Mouse (Mus musculus): ENCODE results near the gene Xaf1. TPM values are rescaled to one million over a fixed set of nuclear protein-coding genes. Genes with fewer than 3 reads are reported as not detected.
A peak's percentile ranks its signal among the peaks of the same experiment; 100 is the strongest.

Xaf1 gene
- polyA plus RNA-seq, 1 experiment from 2014 or later: 56.1 TPM

DNA sequence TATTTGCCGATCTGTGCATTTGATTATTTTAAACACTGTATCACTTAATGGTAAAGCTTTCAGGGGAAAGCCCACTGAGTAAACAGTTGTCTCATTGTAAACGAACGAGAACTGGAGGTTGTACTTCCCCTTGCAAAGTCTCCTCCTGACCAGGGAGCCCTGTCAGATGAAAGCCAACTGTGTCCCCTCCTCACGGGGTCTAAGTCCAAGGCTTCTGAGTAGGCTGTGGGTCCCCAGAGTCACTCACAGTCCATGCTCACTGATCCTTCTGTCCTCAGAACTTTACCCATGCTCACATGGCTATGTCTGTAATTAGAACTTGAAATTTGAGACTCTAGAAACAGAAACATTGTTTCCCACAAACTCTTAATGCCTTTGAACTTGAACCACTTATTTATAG lies 48.2 kb downstream of the Xaf1 start:
- ATAC-seq: no peak
- no peaks in the 10 kb centered on the region for H3K9me3 ChIP-seq (ENCODE audit: control insufficient read depth)
- H3K36me3 ChIP-seq (ENCODE audit: control insufficient read depth, insufficient read depth): no peaks in the 10 kb centered on the region
- H3K9ac ChIP-seq (ENCODE audit: low read depth, low read length): no peak overlapping the region
- H3K4me2 ChIP-seq (replicated peaks; ENCODE audit: low read depth): no peak overlapping the region
- TF ChIP-seq CTCF (IDR thresholded peaks at IDR 0.05; ENCODE audit: low read depth): no peak
- no peaks in the 10 kb centered on the region for H3K4me1 ChIP-seq (replicated peaks; ENCODE audit: control insufficient read depth, insufficient read depth, low read length)
- no peak overlapping the region for H3K27ac ChIP-seq (ENCODE audit: low read depth, low read length)
- H3K27me3 ChIP-seq (replicated peaks; ENCODE audit: control insufficient read depth, insufficient read depth, low read length): no peaks in the 10 kb centered on the region
- WGBS: 16% methylated on average over 4 of the region's 4 CpGs
- H3K4me3 ChIP-seq (ENCODE audit: low read depth, low read length): no peak overlapping the region

DNA sequence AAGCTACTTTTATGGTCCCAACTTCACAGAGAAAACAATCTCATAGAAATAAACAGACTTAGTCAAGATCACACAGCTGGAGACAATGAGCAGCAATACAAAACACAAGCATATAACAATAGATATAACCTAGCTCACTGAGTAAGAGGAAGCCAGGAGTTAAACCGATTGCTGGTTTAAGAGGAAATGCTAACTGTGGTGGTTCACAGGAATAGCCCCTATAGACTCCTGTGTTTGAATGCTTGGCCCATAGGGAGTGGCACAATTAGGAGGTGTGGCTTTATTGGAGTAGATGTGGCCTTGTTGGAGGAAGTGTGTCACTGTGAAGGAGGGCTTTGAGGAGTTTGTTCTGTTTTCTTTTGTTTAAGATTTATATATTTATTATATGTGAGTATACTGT lies 50.8 kb downstream of the Xaf1 start:
- Histone ChIP-seq H3K9me3 (ENCODE audit: control insufficient read depth) (no peaks in the 10 kb centered on the region), H3K4me1 (replicated peaks; ENCODE audit: control insufficient read depth, insufficient read depth, low read length) (no peaks in the 10 kb centered on the region), H3K4me2 (replicated peaks; ENCODE audit: low read depth) (no peak overlapping the region), H3K9ac (ENCODE audit: low read depth, low read length) (no peak overlapping the region), H3K36me3 (ENCODE audit: control insufficient read depth, insufficient read depth) (no peaks in the 10 kb centered on the region), H3K27me3 (replicated peaks; ENCODE audit: control insufficient read depth, insufficient read depth, low read length) (no peaks in the 10 kb centered on the region), H3K4me3 (ENCODE audit: low read depth, low read length) (no peak overlapping the region), H3K27ac (ENCODE audit: low read depth, low read length) (no peak overlapping the region)
- 44% methylated on average over 1 of the region's 1 CpGs for WGBS
- ATAC-seq: no peak
- no peak for TF ChIP-seq CTCF (IDR thresholded peaks at IDR 0.05; ENCODE audit: low read depth)

DNA sequence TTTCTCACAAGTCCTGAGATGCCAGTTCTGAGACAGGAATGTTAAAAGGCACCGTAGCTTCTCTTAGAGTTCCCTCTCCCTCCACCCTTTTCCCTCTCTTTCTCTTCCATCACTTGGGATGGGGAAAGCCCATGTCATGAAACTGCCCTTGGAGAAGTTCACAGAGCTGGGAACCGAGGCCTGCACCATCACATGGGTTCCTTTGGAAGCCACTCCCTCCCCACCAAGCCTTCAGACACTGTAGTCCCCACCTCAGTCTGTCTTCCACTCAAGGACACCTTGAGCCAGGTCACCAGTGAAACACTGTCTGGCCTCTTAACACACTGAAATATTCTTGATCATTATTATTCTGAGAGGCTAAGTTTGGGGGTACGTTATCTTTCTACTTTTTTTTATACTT lies 51.8 kb downstream of the Xaf1 start:
- H3K36me3 ChIP-seq (ENCODE audit: control insufficient read depth, insufficient read depth): no peaks in the 10 kb centered on the region
- no peak overlapping the region for H3K27ac ChIP-seq (ENCODE audit: low read depth, low read length)
- no peak for ATAC-seq
- no peak overlapping the region for H3K9ac ChIP-seq (ENCODE audit: low read depth, low read length)
- H3K4me3 ChIP-seq (ENCODE audit: low read depth, low read length): no peak overlapping the region
- no peaks in the 10 kb centered on the region for H3K4me1 ChIP-seq (replicated peaks; ENCODE audit: control insufficient read depth, insufficient read depth, low read length)
- WGBS: 83% methylated on average over 3 of the region's 3 CpGs
- no peaks in the 10 kb centered on the region for H3K9me3 ChIP-seq (ENCODE audit: control insufficient read depth)
- no peak for TF ChIP-seq CTCF (IDR thresholded peaks at IDR 0.05; ENCODE audit: low read depth)
- H3K4me2 ChIP-seq (replicated peaks; ENCODE audit: low read depth): no peak overlapping the region
- H3K27me3 ChIP-seq (replicated peaks; ENCODE audit: control insufficient read depth, insufficient read depth, low read length): no peaks in the 10 kb centered on the region

DNA sequence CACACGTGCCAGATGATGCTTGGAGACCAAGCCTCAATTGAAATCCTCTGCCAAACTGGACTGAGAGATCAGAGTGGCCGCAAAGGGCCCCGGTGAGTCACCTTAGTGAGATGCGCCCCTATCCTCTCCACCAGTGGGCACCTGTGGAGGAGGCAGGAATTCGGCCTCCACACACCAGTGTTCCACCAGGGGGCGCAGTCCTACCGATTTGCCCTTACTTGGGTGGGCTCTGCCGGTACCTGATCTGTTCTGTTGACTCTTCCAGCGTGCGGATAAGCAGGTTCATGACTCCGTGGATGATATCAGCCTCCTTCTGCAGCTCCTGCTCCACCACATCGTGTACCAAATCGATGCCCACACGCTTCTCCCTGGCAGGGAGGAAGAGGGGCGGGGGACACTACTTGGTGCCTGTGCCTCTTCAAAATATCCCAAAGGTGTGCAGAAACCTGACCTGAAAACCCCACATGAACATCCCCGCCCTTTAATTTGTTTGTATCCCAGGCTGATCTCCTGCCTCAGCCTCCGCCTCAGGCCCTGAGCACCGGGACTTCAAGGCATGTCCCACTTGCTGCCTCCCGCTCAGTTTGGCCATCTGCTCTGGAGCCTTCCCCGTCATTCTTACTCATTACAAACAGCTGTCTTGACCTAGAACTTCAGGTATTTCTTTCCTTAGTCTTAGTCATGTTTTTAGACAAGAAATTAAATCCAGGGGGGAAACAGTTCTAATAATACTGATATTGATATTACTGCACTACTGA lies 53.7 kb downstream of the Xaf1 start:
- no peak for ATAC-seq
- H3K4me3 ChIP-seq (ENCODE audit: low read depth, low read length): no peak overlapping the region
- WGBS: 24% methylated on average over 20 of the region's 20 CpGs
- TF ChIP-seq CTCF (IDR thresholded peaks at IDR 0.05; ENCODE audit: low read depth): peak; percentile 95
- H3K27me3 ChIP-seq (replicated peaks; ENCODE audit: control insufficient read depth, insufficient read depth, low read length): no peaks in the 10 kb centered on the region
- peak overlapping the region; percentile 46; the same call in 1 of the 2 replicates for H3K4me2 ChIP-seq (replicated peaks; ENCODE audit: low read depth)
- H3K36me3 ChIP-seq (ENCODE audit: control insufficient read depth, insufficient read depth): no peaks in the 10 kb centered on the region
- no peak overlapping the region for H3K9ac ChIP-seq (ENCODE audit: low read depth, low read length)
- H3K4me1 ChIP-seq (replicated peaks; ENCODE audit: control insufficient read depth, insufficient read depth, low read length): no peaks in the 10 kb centered on the region
- no peaks in the 10 kb centered on the region for H3K9me3 ChIP-seq (ENCODE audit: control insufficient read depth)
- H3K27ac ChIP-seq (ENCODE audit: low read depth, low read length): no peak overlapping the region

DNA sequence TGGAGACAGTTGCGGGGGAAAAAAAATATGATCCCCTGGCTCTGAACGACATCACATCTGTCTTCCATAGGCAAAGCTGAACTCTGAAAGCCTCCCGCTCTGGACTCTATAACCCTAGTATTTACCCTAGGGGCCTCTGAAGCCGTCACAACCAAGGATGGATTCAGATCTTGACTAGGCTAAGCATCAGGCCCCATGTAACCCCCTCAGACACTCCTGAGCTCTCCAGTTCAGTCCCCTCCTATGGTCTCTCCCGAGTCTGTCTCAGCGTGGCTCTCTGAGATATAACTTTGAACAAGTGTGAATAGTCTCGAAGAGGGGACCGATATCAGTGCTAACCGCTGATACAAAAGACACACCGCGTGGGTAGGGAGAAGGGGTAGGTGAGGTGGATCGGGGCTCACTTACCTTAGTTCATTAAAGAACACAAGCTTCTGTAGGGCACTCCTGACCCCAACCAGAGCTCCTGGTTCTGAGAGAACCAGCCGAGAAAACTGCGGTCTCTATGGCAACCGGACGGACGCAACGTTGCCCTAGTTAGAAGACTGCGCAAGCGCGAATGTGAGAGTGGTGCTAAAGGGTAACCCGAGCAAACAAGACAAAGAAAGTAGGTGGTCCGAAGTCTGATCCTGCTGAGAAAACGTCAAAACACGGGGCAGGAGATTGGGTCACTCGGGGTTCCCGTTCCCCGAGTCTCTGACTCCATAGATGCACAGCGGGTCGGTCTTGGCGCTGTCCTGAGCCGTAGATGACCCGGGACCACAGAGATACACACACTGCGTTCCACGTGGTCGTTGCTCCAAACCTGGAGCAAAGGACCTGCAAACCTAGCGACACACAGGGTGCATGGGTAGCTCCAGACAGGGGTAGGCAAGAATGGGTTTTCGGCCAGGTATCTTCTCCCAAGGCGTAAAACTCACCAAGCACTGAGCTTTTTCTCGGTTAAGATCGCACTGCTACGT lies 60.2 kb downstream of the Xaf1 start:
- H3K9me3 ChIP-seq (ENCODE audit: control insufficient read depth): no peaks in the 10 kb centered on the region
- 9% methylated on average over 42 of the region's 42 CpGs for WGBS
- peaks cover 4% of the 10 kb centered on the region; the same call in 1 of the 2 replicates for H3K4me1 ChIP-seq (replicated peaks; ENCODE audit: control insufficient read depth, insufficient read depth, low read length)
- H3K4me2 ChIP-seq (replicated peaks; ENCODE audit: low read depth): peak overlapping the region; percentile 67
- peak overlapping the region; percentile 29 for H3K4me3 ChIP-seq (ENCODE audit: low read depth, low read length)
- H3K27me3 ChIP-seq (replicated peaks; ENCODE audit: control insufficient read depth, insufficient read depth, low read length): no peaks in the 10 kb centered on the region
- no peak for TF ChIP-seq CTCF (IDR thresholded peaks at IDR 0.05; ENCODE audit: low read depth)
- ATAC-seq: peak; percentile 73; the same call in 1 of the 2 replicates
- no peak overlapping the region for H3K27ac ChIP-seq (ENCODE audit: low read depth, low read length)
- H3K9ac ChIP-seq (ENCODE audit: low read depth, low read length): peak overlapping the region; percentile 0; the same call in 1 of the 2 replicates
- H3K36me3 ChIP-seq (ENCODE audit: control insufficient read depth, insufficient read depth): no peaks in the 10 kb centered on the region

DNA sequence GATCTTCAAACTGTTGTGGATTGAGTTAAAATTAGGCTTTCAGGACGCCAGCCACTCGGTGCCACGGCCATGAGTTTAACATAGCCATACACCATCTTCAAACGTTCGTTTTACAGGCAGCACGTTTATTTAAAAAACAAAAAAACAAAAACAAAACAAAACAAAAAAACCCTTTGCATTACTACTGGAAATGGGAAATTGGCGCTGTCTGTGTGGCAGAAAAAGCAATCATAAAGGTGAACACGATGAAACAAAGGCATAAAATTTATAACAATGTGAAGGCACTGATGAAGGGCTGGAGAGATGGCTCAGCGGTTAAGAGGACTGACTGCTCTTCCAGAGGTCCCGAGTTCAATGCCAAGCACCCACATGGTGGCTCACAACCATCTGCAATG lies 60.9 kb downstream of the Xaf1 start, which contains the start of gene Tekt1:
Gene Tekt1 (minus strand): TSS at position 96 of the 395 bp plus-strand sequence.
- Histone ChIP-seq H3K4me2 (replicated peaks; ENCODE audit: low read depth) (peak within 1 kb of the TSS; percentile 67), H3K4me1 (replicated peaks; ENCODE audit: control insufficient read depth, insufficient read depth, low read length) (peaks cover 4% of the 10 kb centered on the region; the same call in 1 of the 2 replicates), H3K36me3 (ENCODE audit: control insufficient read depth, insufficient read depth) (no peaks in the 10 kb centered on the region), H3K27me3 (replicated peaks; ENCODE audit: control insufficient read depth, insufficient read depth, low read length) (no peaks in the 10 kb centered on the region), H3K4me3 (ENCODE audit: low read depth, low read length) (peak within 1 kb of the TSS; percentile 29), H3K9me3 (ENCODE audit: control insufficient read depth) (no peaks in the 10 kb centered on the region), H3K27ac (ENCODE audit: low read depth, low read length) (no peak within 1 kb of the TSS), H3K9ac (ENCODE audit: low read depth, low read length) (peak within 1 kb of the TSS; percentile 0; the same call in 1 of the 2 replicates)
- WGBS: 34% methylated on average over 10 of the region's 10 CpGs
- TF ChIP-seq CTCF (IDR thresholded peaks at IDR 0.05; ENCODE audit: low read depth): no peak
- no peak for ATAC-seq

Other genes starting within 250 kb of the Xaf1 start
- gene Pitpnm3, start 165.9 kb upstream of the Xaf1 start, polyA plus RNA-seq (2015; fragmentation: Nextera tagmentation; extraction: Ambion mirVana): 0.68 and 0.86 TPM in 2 replicates
- not detected in 2 replicates for gene Gm43951, start 94.8 kb upstream of the Xaf1 start, polyA plus RNA-seq (2015; fragmentation: Nextera tagmentation; extraction: Ambion mirVana)
- 4.3 and 4.8 TPM in 2 replicates for gene 4933427D14Rik, start 94.2 kb upstream of the Xaf1 start, polyA plus RNA-seq (2015; fragmentation: Nextera tagmentation; extraction: Ambion mirVana)
- gene Txndc17, start 94.1 kb upstream of the Xaf1 start, polyA plus RNA-seq (2015; fragmentation: Nextera tagmentation; extraction: Ambion mirVana): 642 and 665 TPM in 2 replicates
- gene Med31, start 86.0 kb upstream of the Xaf1 start, polyA plus RNA-seq (2015; fragmentation: Nextera tagmentation; extraction: Ambion mirVana): 23.9 and 25.5 TPM in 2 replicates
- gene Slc13a5, start 34.4 kb upstream of the Xaf1 start, polyA plus RNA-seq (2015; fragmentation: Nextera tagmentation; extraction: Ambion mirVana): 0.17 and 0.22 TPM in 2 replicates
- not detected in 2 replicates for gene Fbxo39, start 12.8 kb downstream of the Xaf1 start, polyA plus RNA-seq (2015; fragmentation: Nextera tagmentation; extraction: Ambion mirVana)
- gene Tekt1, start 60.8 kb downstream of the Xaf1 start, polyA plus RNA-seq (2015; fragmentation: Nextera tagmentation; extraction: Ambion mirVana): 0.08 TPM in 1 of 2 replicates, not detected in the other
- 7.8 and 8.1 TPM in 2 replicates for gene Smtnl2, start 110.1 kb downstream of the Xaf1 start, polyA plus RNA-seq (2015; fragmentation: Nextera tagmentation; extraction: Ambion mirVana)
- gene Ggt6, start 133.9 kb downstream of the Xaf1 start, polyA plus RNA-seq (2015; fragmentation: Nextera tagmentation; extraction: Ambion mirVana): 8.1 and 8.6 TPM in 2 replicates
- gene Mybbp1a, start 139.7 kb downstream of the Xaf1 start, polyA plus RNA-seq (2015; fragmentation: Nextera tagmentation; extraction: Ambion mirVana): 37.3 and 40.7 TPM in 2 replicates
- 19.8 and 20.5 TPM in 2 replicates for gene Spns2, start 188.3 kb downstream of the Xaf1 start, polyA plus RNA-seq (2015; fragmentation: Nextera tagmentation; extraction: Ambion mirVana)
- gene Spns3, start 248.9 kb downstream of the Xaf1 start, polyA plus RNA-seq (2015; fragmentation: Nextera tagmentation; extraction: Ambion mirVana): 11.1 and 12.2 TPM in 2 replicates